Mouse (Mus musculus): ENCODE measurements around the gene Cyp24a1.
A peak's percentile ranks its signal among the peaks of the same experiment; 100 is the strongest.

- no peak for TF ChIP-seq CTCF (IDR thresholded peaks at IDR 0.05)
- peak; percentile 92 for TF ChIP-seq EP300 (IDR thresholded peaks at IDR 0.05)
Measured at GRCm38 (mm10) chr2:170526513-170526912, 29.6 kb upstream of the Cyp24a1 start.
